Mouse (Mus musculus) liver, adult (tissue): Measurements from ENCODE around the gene Ralgapa1.

Experiments
- GATA4 ChIP-seq: IDR thresholded peaks from 2 replicates; pipeline ENCODE4 v1.6.1; 2014; ENCODE audit warnings: mild to moderate bottlenecking, low read length; ENCODE audit not compliant: insufficient replicate concordance

The Ralgapa1 gene

GRCm38 (mm10) chr12:55831101-55831500, 10.1 kb upstream of the Ralgapa1 start:
- TF ChIP-seq GATA4 = no peak

- TF ChIP-seq GATA4 = no peak
These were observed 4.6 kb upstream of the Ralgapa1 start for GRCm38 (mm10) chr12:55825537-55825936.

- TF ChIP-seq GATA4 = no peak
These were observed 3.1 kb upstream of the Ralgapa1 start for GRCm38 (mm10) chr12:55824027-55824426.

GRCm38 (mm10) chr12:55820119-55820660, 777 bp downstream of the Ralgapa1 start:
- no peak for TF ChIP-seq GATA4

- no peak for TF ChIP-seq GATA4
These were observed 4.5 kb downstream of the Ralgapa1 start for GRCm38 (mm10) chr12:55816488-55816887.

- TF ChIP-seq GATA4 = no peak
These were observed 15.9 kb downstream of the Ralgapa1 start for GRCm38 (mm10) chr12:55805035-55805434.

- TF ChIP-seq GATA4 = no peak
These were observed 19.8 kb downstream of the Ralgapa1 start for GRCm38 (mm10) chr12:55801131-55801530.

- no peak for TF ChIP-seq GATA4
These were observed 20.8 kb downstream of the Ralgapa1 start for GRCm38 (mm10) chr12:55800144-55800543.

- no peak for TF ChIP-seq GATA4
These were observed 22.2 kb downstream of the Ralgapa1 start for GRCm38 (mm10) chr12:55798745-55799144.

GRCm38 (mm10) chr12:55797103-55797502, 23.9 kb downstream of the Ralgapa1 start:
- no peak for TF ChIP-seq GATA4

- no peak for TF ChIP-seq GATA4
These were observed 35.7 kb downstream of the Ralgapa1 start for GRCm38 (mm10) chr12:55785252-55785651.

GRCm38 (mm10) chr12:55782662-55783061, 38.3 kb downstream of the Ralgapa1 start:
- no peak for TF ChIP-seq GATA4

GRCm38 (mm10) chr12:55778301-55778700, 42.7 kb downstream of the Ralgapa1 start:
- no peak for TF ChIP-seq GATA4

GRCm38 (mm10) chr12:55777356-55777755, 43.6 kb downstream of the Ralgapa1 start:
- TF ChIP-seq GATA4 = no peak

- no peak for TF ChIP-seq GATA4
These were observed 46.7 kb downstream of the Ralgapa1 start for GRCm38 (mm10) chr12:55774316-55774715.

GRCm38 (mm10) chr12:55720319-55720718, 100.6 kb downstream of the Ralgapa1 start:
- TF ChIP-seq GATA4 = no peak

- TF ChIP-seq GATA4 = no peak
These were observed 115.1 kb downstream of the Ralgapa1 start for GRCm38 (mm10) chr12:55705881-55706280.

- no peak for TF ChIP-seq GATA4
These were observed 154.3 kb downstream of the Ralgapa1 start for GRCm38 (mm10) chr12:55666699-55667098.

GRCm38 (mm10) chr12:55648011-55648525, 172.9 kb downstream of the Ralgapa1 start:
- no peak for TF ChIP-seq GATA4
